Mouse (Mus musculus): ENCODE measurements around the gene Slc29a3. TPM values are rescaled to one million over a fixed set of nuclear protein-coding genes. Genes with fewer than 3 reads are reported as not detected.

The Slc29a3 gene
- total RNA-seq (2017), result 12.5 and 16.9 TPM in 2 replicates

- peak; percentile 97 for ATAC-seq (replicated peaks; ENCODE audit: low read depth, poor library complexity, severe bottlenecking)
Observed at GRCm38 (mm10) chr10:60752040-60753020, at the start of gene Slc29a3. Gene Slc29a3 (minus strand): TSS chr10:60752794.

DNA sequence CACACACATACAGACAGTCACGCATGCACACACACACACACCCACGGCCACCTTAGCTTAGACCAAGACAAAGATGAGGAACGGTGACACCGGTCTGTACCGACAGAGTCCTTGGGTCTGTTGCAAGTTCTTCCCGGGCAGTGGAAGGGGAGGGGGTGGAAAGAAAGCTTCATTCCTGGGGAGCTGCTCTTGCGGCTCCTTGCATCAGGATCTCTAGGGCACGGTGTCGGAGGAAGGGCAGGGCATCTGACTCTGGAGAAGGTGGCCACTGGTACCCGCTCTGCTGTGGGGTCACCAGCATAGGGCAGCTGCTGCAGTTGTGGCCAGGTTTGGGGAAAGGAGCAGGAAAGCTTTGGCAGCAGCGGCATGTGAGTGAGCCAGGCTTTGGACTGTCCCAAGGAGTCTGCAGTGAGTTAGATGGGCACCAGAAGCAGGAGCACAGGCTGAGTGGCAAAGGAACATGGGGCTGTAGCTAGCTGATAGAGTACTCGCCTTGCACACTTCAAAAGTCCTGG lies 49.4 kb upstream of the Slc29a3 start:
- no peak for ATAC-seq (replicated peaks; ENCODE audit: low read depth, poor library complexity, severe bottlenecking)

DNA sequence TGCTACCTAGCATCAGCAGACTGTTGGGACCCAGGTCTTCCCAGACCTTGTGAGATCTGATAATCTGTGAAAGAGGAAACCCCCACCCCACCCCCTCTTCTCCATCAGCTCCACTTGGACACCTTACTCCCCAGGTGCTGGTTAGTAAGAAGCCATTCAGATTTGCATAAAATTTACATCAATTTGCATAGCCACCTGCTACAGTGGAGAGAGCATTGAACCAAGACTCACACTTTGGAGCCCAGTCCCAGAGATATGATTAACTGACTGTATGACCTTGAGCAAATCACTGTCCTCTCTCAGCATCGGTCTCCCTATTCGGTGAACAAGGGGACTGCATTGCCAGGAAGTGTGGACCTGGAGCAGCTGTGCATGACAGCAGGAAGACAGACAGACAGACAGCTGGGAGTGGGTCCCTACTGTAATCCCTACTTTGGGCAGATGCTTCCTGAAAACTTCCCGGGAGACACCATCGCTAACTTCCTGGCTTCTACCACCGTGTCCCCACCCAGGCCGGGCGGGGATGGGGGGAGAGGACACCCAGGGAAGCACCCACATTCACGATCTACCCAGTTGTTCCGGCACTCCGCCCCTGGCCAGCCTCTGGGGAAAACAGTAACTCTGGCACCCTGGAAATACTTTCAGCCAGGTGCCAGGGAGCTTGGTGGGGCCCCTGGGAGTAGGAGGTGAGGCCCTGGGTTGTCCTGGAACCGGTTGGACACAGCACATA lies 48.7 kb upstream of the Slc29a3 start:
- no peak for ATAC-seq (replicated peaks; ENCODE audit: low read depth, poor library complexity, severe bottlenecking)

DNA sequence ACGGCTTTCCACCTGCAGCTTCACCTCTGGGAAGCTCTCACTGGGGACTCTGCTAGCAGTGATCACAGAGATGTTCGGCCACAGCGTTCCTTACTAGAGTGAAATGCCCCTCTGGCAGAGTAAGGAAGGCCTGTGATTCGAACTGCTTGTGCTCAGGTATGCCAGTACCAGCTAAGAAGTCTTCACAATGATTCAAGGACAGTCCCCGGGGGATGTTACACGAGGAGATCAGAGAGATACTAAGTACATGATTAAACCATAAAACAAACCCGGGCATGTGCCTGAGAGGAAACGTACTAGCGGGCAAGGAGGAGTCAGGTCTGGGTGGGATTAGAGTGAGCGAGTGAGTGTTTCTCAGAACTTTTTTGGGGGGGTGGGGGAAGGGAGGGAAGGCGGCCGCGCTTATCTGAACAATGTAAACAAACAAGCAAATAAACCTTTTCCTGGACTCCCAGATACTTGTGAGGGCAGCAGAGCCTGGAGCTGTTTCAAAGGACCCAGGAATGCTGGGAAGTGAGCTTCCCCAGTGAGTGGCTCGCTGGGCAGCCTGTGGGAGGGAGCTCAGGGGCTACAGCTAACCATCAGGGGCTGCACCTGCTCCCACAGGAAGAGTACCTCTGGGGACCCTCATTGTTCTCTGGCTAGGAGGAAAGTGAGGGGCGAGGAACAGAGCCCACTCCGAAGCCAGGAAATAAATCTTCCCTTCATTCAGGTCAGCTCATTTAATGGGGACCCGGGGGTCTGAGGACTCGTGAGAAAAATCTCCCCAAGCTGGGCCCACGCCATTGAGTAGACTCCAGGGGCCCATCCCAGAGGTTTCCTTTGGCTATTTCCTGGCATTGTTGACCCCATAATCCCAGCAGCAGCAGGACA lies 47.9 kb upstream of the Slc29a3 start:
- ATAC-seq (replicated peaks; ENCODE audit: low read depth, poor library complexity, severe bottlenecking), result no peak

- ATAC-seq (replicated peaks; ENCODE audit: low read depth, poor library complexity, severe bottlenecking), result no peak
Observed at GRCm38 (mm10) chr10:60797682-60798422, 45.3 kb upstream of the Slc29a3 start.

DNA sequence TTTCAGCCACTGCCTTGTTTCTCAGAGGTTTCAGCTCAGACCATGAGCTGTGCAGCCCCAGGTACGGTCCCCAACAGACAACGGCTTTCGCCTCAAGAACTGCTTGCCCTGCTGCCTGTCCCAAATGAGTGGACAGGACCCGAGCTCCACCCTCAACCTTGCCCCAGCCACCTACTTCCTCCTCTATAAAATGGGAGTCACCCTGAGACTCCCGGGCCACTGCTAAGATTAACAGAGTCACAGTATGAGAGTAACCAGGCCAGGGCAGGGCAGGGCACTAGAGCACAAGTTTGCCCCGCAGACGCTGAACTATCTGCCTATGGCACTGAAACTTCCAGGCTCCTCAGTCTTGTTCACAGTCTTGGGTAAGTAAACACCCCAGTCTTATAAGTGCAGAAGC lies 43.9 kb upstream of the Slc29a3 start:
- ATAC-seq (replicated peaks; ENCODE audit: low read depth, poor library complexity, severe bottlenecking), result no peak

- no peak for ATAC-seq (replicated peaks; ENCODE audit: low read depth, poor library complexity, severe bottlenecking)
Observed at GRCm38 (mm10) chr10:60796028-60796427, 43.4 kb upstream of the Slc29a3 start.

DNA sequence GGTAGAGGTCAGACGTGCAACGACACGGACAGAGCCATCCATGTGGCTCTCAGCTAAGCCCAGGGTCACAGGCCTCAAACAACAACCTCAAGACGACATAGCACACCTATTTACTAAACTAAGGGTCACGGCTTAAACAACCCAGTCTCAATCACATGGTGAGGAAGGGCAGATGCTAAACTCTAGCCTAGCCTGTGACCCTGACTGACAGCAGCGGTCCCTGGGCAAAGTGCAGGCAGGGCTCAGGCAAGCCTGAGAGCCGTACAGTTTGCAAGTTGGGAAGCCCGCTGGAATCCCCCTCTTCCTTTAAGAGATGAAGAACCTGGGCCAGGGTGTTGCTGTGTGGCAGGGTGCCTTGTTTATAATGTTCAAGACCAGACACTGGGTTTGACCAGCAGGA lies 42.2 kb upstream of the Slc29a3 start:
- no peak for ATAC-seq (replicated peaks; ENCODE audit: low read depth, poor library complexity, severe bottlenecking)

DNA sequence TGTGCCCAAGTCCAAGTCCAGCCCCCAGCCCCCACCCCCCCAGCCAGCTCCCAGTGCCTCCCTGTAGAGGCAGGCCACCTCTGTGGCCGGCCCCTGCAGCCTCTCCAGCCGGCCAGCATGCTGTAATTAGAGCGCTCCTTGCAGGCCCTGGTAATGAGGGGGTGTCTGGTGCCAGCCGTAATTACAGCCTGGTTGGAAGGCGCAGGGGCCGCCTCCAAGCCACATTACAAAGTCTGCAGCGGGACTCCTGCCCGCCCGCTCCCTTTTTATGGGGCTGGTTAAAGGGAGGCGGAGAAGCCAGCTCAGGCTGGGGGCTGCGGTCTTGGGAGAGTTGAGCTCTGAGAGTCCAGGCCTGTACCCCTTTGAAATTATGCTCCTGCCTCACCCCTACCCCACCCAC lies 41.8 kb upstream of the Slc29a3 start:
- no peak for ATAC-seq (replicated peaks; ENCODE audit: low read depth, poor library complexity, severe bottlenecking)

- ATAC-seq (replicated peaks; ENCODE audit: low read depth, poor library complexity, severe bottlenecking), result no peak
Observed at GRCm38 (mm10) chr10:60792841-60793240, 40.2 kb upstream of the Slc29a3 start.

GRCm38 (mm10) chr10:60792365-60792764 lies 39.8 kb upstream of the Slc29a3 start:
- no peak for ATAC-seq (replicated peaks; ENCODE audit: low read depth, poor library complexity, severe bottlenecking)

DNA sequence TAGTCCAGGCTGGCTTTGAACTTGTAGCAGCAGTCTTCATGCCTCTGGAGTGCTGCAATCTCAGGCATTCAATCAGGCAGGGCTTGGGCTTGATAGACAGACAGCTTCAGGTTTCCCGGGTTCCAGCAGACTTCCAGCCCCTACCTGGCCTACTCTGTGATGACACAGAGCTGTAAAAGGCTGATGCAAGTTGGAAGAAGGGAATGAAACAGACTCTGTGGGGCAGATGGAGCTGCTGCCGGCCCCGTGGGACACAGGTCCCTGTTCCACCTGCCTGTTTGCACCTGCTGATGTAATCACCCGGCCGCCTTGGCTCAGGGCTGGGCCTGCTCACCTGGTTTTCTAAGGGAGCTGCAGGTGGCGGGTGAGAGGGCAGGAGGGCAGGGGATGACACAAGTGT lies 38.3 kb upstream of the Slc29a3 start:
- ATAC-seq (replicated peaks; ENCODE audit: low read depth, poor library complexity, severe bottlenecking), result no peak

GRCm38 (mm10) chr10:60787303-60788074 lies 34.9 kb upstream of the Slc29a3 start:
- ATAC-seq (replicated peaks; ENCODE audit: low read depth, poor library complexity, severe bottlenecking), result no peak

DNA sequence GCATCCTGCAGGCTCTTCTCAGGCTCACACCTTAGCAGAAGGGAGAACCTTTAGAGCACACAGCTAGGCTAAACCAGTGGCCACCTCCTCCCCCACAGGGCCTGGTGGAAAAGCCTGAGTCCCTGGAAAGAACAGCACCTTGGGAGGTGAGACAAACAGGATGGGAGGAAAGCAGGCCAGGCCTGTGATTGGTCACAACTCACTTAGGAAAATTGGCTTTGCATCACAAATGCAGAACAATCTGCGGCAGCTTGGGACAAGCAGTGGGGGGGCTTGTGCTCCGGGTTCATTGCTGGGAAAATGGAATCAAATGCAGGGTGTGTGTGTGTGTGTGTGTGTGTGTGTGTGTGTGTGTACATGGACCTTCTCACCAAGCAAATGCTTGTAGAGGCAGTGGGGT lies 31.0 kb upstream of the Slc29a3 start:
- no peak for ATAC-seq (replicated peaks; ENCODE audit: low read depth, poor library complexity, severe bottlenecking)

DNA sequence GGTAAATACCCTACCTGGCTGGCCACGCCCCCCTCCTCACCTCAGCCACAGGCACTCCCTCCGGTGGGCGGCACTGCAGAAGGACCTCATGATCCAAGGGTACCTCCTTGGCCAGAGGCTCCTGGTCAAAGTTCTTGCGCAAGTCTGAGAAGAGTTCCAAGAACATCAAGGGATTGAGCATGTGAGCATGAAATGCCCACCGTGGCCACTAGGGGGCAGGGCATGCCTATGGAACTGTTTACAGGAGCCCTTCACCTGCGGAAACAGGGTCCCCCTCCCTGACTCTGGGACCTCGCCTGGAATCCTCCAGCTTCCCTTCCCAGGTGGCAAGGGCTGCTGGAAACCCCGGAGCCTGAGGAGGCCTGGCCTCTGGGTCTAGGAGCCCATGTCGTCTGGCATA lies 27.0 kb upstream of the Slc29a3 start:
- ATAC-seq (replicated peaks; ENCODE audit: low read depth, poor library complexity, severe bottlenecking), result peak; percentile 56

DNA sequence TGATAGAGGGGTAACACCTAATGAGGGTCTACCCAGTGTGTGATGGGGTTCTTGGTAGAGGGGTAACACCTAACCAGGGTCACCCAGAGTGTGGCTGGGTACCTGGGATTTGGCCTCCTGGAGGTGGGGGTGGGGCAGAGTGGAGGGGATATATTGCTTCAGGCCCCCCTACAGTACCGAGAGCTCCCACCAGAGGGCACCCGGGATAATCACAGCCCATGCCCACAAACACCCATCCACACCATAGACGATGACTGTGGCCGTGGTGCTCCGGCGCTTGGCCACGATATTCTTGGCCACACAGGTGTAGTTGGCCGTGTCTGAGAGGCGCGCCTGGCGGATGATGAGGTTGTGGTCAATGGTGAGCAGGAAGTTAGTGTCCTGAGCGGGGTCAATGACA lies 25.9 kb upstream of the Slc29a3 start:
- ATAC-seq (replicated peaks; ENCODE audit: low read depth, poor library complexity, severe bottlenecking), result peak; percentile 55

DNA sequence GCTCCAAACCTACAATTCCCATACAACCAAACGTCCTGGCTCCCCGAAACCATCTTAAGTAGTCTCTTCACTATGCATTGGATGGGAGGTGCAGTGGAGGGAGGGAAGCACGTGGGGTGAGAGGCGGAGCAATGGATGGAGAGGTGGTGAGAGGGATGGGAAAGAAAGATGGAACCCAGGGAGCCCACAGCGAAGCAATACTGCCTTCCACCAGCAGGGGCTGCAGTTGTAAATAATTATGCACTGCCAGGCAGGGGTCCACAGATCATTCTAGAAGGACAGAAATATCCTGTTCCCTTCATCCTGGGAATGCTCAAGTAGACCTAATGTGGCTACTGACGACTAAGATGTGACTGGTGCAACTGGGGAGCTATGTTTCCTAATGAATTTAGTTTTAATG lies 22.9 kb upstream of the Slc29a3 start:
- no peak; the same call in 1 of the 2 replicates for ATAC-seq (replicated peaks; ENCODE audit: low read depth, poor library complexity, severe bottlenecking)

DNA sequence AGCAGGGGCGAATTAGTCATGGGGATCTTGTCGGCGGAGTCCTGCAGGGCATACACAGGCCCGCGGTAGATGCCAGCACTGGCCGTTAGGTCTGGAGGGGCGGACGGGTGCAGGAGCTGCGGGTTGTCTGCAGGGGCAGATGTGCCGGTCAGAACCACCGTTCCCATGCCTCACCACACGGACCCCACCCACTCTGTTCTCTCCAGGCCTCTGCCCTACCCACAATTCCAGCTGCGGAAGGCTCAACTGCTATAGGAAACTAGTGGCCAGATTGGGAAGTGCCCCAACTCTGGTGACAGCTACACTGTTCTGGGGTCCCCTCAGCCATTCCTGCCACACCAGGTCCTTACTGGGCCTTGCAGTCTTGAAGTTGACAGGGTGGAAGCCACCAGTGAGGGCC lies 22.0 kb upstream of the Slc29a3 start:
- no peak for ATAC-seq (replicated peaks; ENCODE audit: low read depth, poor library complexity, severe bottlenecking)

DNA sequence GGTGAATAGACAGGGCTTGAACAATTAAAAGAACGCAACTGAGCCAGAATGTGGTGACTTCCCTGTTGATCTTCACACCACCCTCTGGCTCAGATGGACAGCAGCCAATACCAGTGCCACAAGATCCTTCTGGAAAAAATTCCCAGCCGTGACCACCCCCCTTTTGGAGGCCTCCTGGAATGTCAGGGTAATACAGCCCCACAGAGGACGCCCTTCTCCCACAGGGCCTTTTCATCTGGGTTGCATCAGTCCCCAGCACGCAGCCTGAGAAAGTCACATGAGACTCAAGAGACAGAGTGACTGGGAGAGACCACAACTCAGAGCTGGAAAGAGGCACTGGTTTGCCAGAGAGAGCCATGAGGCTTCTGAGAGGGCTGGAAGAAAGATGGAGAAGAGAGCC lies 18.3 kb upstream of the Slc29a3 start:
- ATAC-seq (replicated peaks; ENCODE audit: low read depth, poor library complexity, severe bottlenecking), result no peak
